Mouse (Mus musculus): Measurements from ENCODE around the gene Rdh8. TPM values are rescaled to one million over a fixed set of nuclear protein-coding genes. Genes with fewer than 3 reads are reported as not detected.
A peak's percentile ranks its signal among the peaks of the same experiment; 100 is the strongest.

Gene Rdh8
- polyA plus RNA-seq, 1 experiment from 2014 or later: not detected

DNA sequence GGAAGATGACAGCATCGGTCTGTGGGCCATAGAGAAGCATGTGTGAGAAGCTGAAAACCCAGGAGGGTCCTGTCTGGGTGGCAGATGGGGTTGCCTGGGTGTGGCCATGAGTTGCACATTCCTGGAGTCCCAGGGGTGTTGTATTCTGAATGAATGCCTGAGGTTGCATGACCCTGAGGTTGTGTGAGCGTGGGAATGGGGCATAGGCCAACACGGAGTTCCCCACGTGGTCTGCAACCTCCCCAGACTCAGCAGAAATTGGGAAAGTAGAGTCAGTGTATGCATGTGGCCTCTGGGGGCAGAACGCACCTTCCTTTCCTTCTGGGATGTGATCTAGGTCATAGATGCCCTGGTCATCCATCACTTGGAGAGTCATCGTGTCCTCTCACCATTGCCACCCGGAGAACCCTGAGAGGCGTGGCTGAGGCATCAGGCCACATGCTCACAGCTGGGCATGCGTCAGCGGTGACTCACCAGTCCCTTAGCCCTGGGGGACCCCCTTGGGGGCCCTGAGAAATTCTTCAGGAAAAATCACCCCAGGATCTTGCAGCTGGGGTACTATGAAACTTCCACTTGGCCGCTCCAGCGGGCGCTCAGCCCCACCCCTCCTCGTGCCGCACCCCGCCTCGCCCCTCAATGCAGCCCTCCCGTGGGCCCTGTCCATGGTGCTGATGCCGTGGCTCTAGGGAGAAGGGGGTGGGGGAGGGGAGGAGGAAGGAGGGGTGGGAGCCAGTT lies 5.6 kb upstream of the Rdh8 start:
- Histone ChIP-seq H3K9ac (replicated peaks; ENCODE audit: low read depth) (no peak overlapping the region), H3K27me3 (replicated peaks; ENCODE audit: insufficient read depth, low read length) (no peaks in the 10 kb centered on the region), H3K27ac (ENCODE audit: low read length) (no peak overlapping the region), H3K9me3 (ENCODE audit: low read length) (no peaks in the 10 kb centered on the region), H3K36me3 (ENCODE audit: insufficient read depth, low read length) (no peaks in the 10 kb centered on the region), H3K4me1 (ENCODE audit: insufficient read depth, low read depth, low read length) (peaks cover 3% of the 10 kb centered on the region; the same call in 1 of the 2 replicates), H3K4me2 (replicated peaks; ENCODE audit: low read depth, low read length) (no peak overlapping the region), H3K4me3 (ENCODE audit: low read depth, low read length) (no peak overlapping the region)
- peak; percentile 31 for ATAC-seq
- 10% methylated on average over 19 of the region's 19 CpGs for WGBS
- peak; percentile 16 for DNase-seq (ENCODE audit: low spot score)
- TF ChIP-seq CTCF (IDR thresholded peaks at IDR 0.05): no peak

DNA sequence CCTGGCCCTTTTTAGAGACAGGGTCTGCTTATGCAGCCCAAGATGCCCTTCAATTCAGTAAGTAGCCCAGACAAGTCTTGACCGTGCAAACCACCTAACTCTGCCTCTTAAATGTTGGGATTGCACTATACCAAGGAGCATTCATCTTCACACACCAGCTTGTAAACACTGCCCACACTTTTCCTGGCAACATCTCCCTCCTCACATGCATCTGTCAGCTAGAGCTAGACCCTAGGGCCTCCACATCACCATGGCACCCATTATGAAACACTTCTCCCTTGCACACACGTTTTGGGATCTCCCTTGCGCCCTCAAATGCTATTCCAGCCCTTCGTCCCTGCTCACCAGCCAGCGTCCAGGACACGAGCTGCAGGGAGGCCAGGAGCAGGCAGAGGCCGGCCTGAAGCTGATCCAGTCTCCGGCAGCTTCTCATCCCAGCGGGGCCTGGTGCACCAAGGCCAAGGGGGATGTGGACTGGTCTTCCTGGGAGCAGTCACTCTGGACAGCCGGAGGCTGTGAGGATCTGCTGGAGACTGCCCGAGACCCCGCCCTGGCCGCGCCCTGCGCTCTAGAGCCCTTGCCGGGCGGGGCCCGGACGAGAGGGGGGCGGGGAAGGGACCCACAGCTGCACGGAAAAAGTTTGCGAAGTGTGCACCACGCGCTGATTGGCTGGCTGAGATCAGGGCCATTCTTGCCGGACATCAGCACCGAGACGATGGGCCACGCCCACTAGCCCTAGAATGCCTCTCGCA lies 3.6 kb upstream of the Rdh8 start, which contains the start of gene Col5a3:
Gene Col5a3 (minus strand): TSS at position 547 of the 752 bp plus-strand sequence.
- no peaks in the 10 kb centered on the region for H3K27me3 ChIP-seq (replicated peaks; ENCODE audit: insufficient read depth, low read length)
- 7% methylated on average over 28 of the region's 29 CpGs for WGBS

DNA sequence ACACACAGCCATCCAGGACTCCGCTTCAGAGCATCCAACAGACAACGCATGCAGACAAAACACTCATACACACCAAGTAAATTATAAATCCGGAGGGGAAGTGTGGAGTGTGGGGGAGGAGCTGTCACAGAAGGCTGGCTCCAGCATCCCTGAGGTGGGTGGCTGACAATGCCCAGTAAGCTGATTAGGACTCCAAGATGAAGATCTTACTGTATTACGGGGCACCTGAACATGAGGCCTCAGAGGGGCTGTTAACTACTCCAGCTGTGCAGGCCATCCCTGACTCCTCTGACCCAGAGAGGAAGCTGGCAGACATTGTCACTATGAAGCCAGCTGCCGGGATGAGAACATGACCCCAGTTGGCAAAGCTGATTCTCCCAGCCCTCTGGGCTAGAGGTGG lies 1.7 kb downstream of the Rdh8 start:
- 79% methylated on average over 5 of the region's 5 CpGs for WGBS
- no peak for ATAC-seq
- Histone ChIP-seq H3K4me3 (ENCODE audit: low read depth, low read length) (no peak overlapping the region), H3K4me1 (ENCODE audit: insufficient read depth, low read depth, low read length) (no peaks in the 10 kb centered on the region), H3K9ac (replicated peaks; ENCODE audit: low read depth) (no peak overlapping the region), H3K4me2 (replicated peaks; ENCODE audit: low read depth, low read length) (no peak overlapping the region), H3K27ac (ENCODE audit: low read length) (no peak overlapping the region), H3K27me3 (replicated peaks; ENCODE audit: insufficient read depth, low read length) (no peaks in the 10 kb centered on the region), H3K36me3 (ENCODE audit: insufficient read depth, low read length) (no peaks in the 10 kb centered on the region), H3K9me3 (ENCODE audit: low read length) (no peaks in the 10 kb centered on the region)
- no peak for DNase-seq (ENCODE audit: low spot score)
- TF ChIP-seq EP300 (IDR thresholded peaks at IDR 0.05) (no peak), CTCF (IDR thresholded peaks at IDR 0.05) (no peak)

More for the DNA sequence above, 3.6 kb upstream of the Rdh8 start, which contains the start of gene Col5a3:
- DNase-seq (ENCODE audit: low spot score) (peak; percentile 38), ATAC-seq (peak; percentile 80)
- H3K36me3 ChIP-seq (ENCODE audit: insufficient read depth, low read length): no peaks in the 10 kb centered on the region
- H3K4me2 ChIP-seq (replicated peaks; ENCODE audit: low read depth, low read length): peak within 1 kb of the TSS; percentile 36; the same call in 1 of the 2 replicates
- TF ChIP-seq EP300 (IDR thresholded peaks at IDR 0.05): no peak
- TF ChIP-seq CTCF (IDR thresholded peaks at IDR 0.05): no peak
- H3K9ac ChIP-seq (replicated peaks; ENCODE audit: low read depth): no peak within 1 kb of the TSS
- peaks cover 3% of the 10 kb centered on the region; the same call in 1 of the 2 replicates for H3K4me1 ChIP-seq (ENCODE audit: insufficient read depth, low read depth, low read length)
- H3K4me3 ChIP-seq (ENCODE audit: low read depth, low read length): no peak within 1 kb of the TSS
- H3K9me3 ChIP-seq (ENCODE audit: low read length): no peaks in the 10 kb centered on the region
- H3K27ac ChIP-seq (ENCODE audit: low read length): no peak within 1 kb of the TSS

DNA sequence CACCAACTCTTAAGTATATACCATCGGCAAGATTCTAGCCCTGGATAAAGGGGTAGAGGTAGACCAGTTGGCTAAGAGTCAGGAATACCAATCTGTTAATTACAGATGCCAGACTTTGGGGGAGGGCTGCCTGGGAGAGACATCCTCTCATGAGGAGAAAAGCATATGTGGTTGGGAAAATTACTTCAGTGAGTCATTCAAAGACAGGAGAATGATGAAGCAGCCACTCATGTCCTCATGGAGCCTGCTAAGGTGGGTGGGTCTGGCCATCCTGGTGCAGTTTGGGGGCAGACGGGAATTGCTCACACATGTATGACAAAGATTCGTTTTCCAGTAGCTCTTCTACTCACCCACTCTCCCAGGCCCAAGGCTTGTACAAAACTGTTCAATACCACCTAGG lies 4.5 kb downstream of the Rdh8 start:
- TF ChIP-seq EP300 (IDR thresholded peaks at IDR 0.05): no peak
- TF ChIP-seq CTCF (IDR thresholded peaks at IDR 0.05): no peak
- Histone ChIP-seq H3K9ac (replicated peaks; ENCODE audit: low read depth) (no peak overlapping the region), H3K36me3 (ENCODE audit: insufficient read depth, low read length) (no peaks in the 10 kb centered on the region), H3K9me3 (ENCODE audit: low read length) (no peaks in the 10 kb centered on the region), H3K27ac (ENCODE audit: low read length) (no peak overlapping the region), H3K4me1 (ENCODE audit: insufficient read depth, low read depth, low read length) (no peaks in the 10 kb centered on the region), H3K4me2 (replicated peaks; ENCODE audit: low read depth, low read length) (no peak overlapping the region), H3K27me3 (replicated peaks; ENCODE audit: insufficient read depth, low read length) (no peaks in the 10 kb centered on the region), H3K4me3 (ENCODE audit: low read depth, low read length) (no peak overlapping the region)
- DNase-seq (ENCODE audit: low spot score) (no peak), ATAC-seq (no peak)
- 78% methylated on average over 3 of the region's 3 CpGs for WGBS

DNA sequence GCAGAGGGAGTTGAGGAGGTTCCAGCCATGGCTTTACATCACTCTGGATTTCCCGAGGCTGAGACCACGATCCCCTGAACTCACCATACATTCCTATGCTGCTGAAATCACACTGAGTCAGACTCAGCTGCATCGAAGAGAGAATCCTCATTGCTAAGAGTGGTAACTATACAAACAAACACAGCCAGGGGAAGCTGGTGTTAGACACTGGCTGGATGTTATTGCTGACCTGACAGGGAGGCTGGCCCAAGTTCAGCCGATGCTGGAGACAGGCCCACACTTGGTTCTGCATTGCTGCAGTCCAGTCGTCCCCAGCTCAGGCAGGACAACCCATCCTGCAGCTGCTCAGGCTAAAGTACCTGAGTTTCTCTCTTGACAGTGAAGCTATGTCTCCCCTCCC lies 7.5 kb downstream of the Rdh8 start:
- Histone ChIP-seq H3K4me1 (ENCODE audit: insufficient read depth, low read depth, low read length) (no peaks in the 10 kb centered on the region), H3K9ac (replicated peaks; ENCODE audit: low read depth) (no peak overlapping the region), H3K27ac (ENCODE audit: low read length) (no peak overlapping the region), H3K9me3 (ENCODE audit: low read length) (no peaks in the 10 kb centered on the region), H3K36me3 (ENCODE audit: insufficient read depth, low read length) (no peaks in the 10 kb centered on the region), H3K27me3 (replicated peaks; ENCODE audit: insufficient read depth, low read length) (0 out of 2 replicates have a peak, but pooled peaks cover 3% of the 10 kb centered on the region), H3K4me3 (ENCODE audit: low read depth, low read length) (no peak overlapping the region), H3K4me2 (replicated peaks; ENCODE audit: low read depth, low read length) (no peak overlapping the region)
- ATAC-seq: peak; percentile 14; the same call in 1 of the 2 replicates
- TF ChIP-seq EP300 (IDR thresholded peaks at IDR 0.05): no peak
- no peak for TF ChIP-seq CTCF (IDR thresholded peaks at IDR 0.05)
- no peak for DNase-seq (ENCODE audit: low spot score)
- 54% methylated on average over 5 of the region's 5 CpGs for WGBS

DNA sequence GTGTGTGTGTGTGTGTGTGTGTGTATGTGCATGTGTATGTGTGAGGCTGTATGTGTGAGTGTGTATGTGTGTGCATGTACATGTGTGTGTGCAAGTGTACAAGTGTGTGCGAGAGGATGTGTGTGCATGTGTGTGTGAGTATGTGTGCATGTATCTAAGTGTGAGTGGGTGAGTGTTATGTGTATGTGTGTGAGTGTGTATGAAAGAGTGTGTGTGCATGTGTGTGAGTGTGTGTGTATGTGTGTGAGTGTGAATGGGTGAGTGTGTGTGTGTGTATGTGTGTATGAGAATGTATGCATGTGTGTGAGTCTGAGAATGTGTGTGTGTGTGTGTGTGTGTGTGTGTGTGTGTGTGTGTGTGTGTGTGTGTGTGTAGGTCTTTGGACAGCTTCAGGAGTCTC lies 9.8 kb downstream of the Rdh8 start:
- Histone ChIP-seq H3K27me3 (replicated peaks; ENCODE audit: insufficient read depth, low read length) (0 out of 2 replicates have a peak, but pooled peaks cover 3% of the 10 kb centered on the region), H3K4me2 (replicated peaks; ENCODE audit: low read depth, low read length) (no peak overlapping the region), H3K9ac (replicated peaks; ENCODE audit: low read depth) (no peak overlapping the region), H3K4me1 (ENCODE audit: insufficient read depth, low read depth, low read length) (no peaks in the 10 kb centered on the region), H3K36me3 (ENCODE audit: insufficient read depth, low read length) (no peaks in the 10 kb centered on the region), H3K27ac (ENCODE audit: low read length) (no peak overlapping the region), H3K9me3 (ENCODE audit: low read length) (no peaks in the 10 kb centered on the region), H3K4me3 (ENCODE audit: low read depth, low read length) (no peak overlapping the region)
- TF ChIP-seq CTCF (IDR thresholded peaks at IDR 0.05): no peak
- DNase-seq (ENCODE audit: low spot score): no peak
- WGBS: 97% methylated on average over 1 of the region's 1 CpGs
- ATAC-seq: no peak
